Mouse (Mus musculus) telencephalon, adult 2 months (tissue): ENCODE results near the gene Meox1.

Experiments
- DNase-seq: peaks from one replicate; pipeline ENCODE4 v3.0.0-alpha.2; 2011; ENCODE audit warnings: low read depth, low spot score

Meox1 gene

GRCm38 (mm10) chr11:101894204-101894603 is at the start of gene Meox1:
Meox1 (minus strand) TSS chr11:101894374.
- DNase-seq = no peak

- no peak for DNase-seq
Measured at GRCm38 (mm10) chr11:101943055-101943454, 48.9 kb upstream of the Meox1 start.

GRCm38 (mm10) chr11:101937108-101937507 is 42.9 kb upstream of the Meox1 start:
- DNase-seq = no peak

GRCm38 (mm10) chr11:101936421-101936820 is 42.2 kb upstream of the Meox1 start:
- no peak for DNase-seq

GRCm38 (mm10) chr11:101935743-101936142 is 41.6 kb upstream of the Meox1 start:
- no peak for DNase-seq

GRCm38 (mm10) chr11:101931978-101932377 is 37.8 kb upstream of the Meox1 start:
- no peak for DNase-seq

- no peak for DNase-seq
Measured at GRCm38 (mm10) chr11:101928030-101928762, 34.0 kb upstream of the Meox1 start.

GRCm38 (mm10) chr11:101926951-101927589 is 32.9 kb upstream of the Meox1 start:
- DNase-seq = no peak

- DNase-seq = no peak
Measured at GRCm38 (mm10) chr11:101925636-101926035, 31.5 kb upstream of the Meox1 start.

GRCm38 (mm10) chr11:101924441-101924976 is 30.3 kb upstream of the Meox1 start:
- DNase-seq = no peak

- no peak for DNase-seq
Measured at GRCm38 (mm10) chr11:101923988-101924387, 29.8 kb upstream of the Meox1 start.

GRCm38 (mm10) chr11:101921361-101921952 is 27.3 kb upstream of the Meox1 start:
- peak; percentile 22 for DNase-seq

- DNase-seq = peak; percentile 58
Measured at GRCm38 (mm10) chr11:101919660-101920059, 25.5 kb upstream of the Meox1 start.

GRCm38 (mm10) chr11:101918609-101919008 is 24.4 kb upstream of the Meox1 start:
- no peak for DNase-seq

- DNase-seq = no peak
Measured at GRCm38 (mm10) chr11:101916772-101917171, 22.6 kb upstream of the Meox1 start.

GRCm38 (mm10) chr11:101913591-101913990 is 19.4 kb upstream of the Meox1 start:
- no peak for DNase-seq

GRCm38 (mm10) chr11:101911855-101912579 is 17.8 kb upstream of the Meox1 start:
- DNase-seq = no peak

- no peak for DNase-seq
Measured at GRCm38 (mm10) chr11:101910230-101910946, 16.2 kb upstream of the Meox1 start.

- DNase-seq = no peak
Measured at GRCm38 (mm10) chr11:101908777-101909176, 14.6 kb upstream of the Meox1 start.

GRCm38 (mm10) chr11:101905115-101905514 is 10.9 kb upstream of the Meox1 start:
- no peak for DNase-seq

GRCm38 (mm10) chr11:101901309-101901708 is 7.1 kb upstream of the Meox1 start:
- DNase-seq = no peak
